Mouse (Mus musculus): ENCODE results near the gene Nat14.

- no peak for TF ChIP-seq EP300 (IDR thresholded peaks at IDR 0.05; ENCODE audit: insufficient read depth, low read depth, low read length)
- no peak for TF ChIP-seq CTCF (IDR thresholded peaks at IDR 0.05; ENCODE audit: low read depth, low read length)
Observed at GRCm38 (mm10) chr7:4942673-4943072, 20.8 kb downstream of the Nat14 start.

All from ES-Bruce4 (cell line).